Mouse (Mus musculus): ENCODE results near the gene Rreb1.

The Rreb1 gene

GRCm38 (mm10) chr13:37778147-37778593 lies at the start of gene Rreb1:
Rreb1 (plus strand) TSS chr13:37778400.
- DNase-seq (ENCODE audit: low spot score in 2 of 2) = peak; percentile 20 to 21

- DNase-seq (ENCODE audit: low spot score in 2 of 2) = no peak
Measured at GRCm38 (mm10) chr13:37728551-37728950, 49.6 kb upstream of the Rreb1 start.

GRCm38 (mm10) chr13:37731914-37732693 lies 46.1 kb upstream of the Rreb1 start:
- DNase-seq (ENCODE audit: low spot score in 2 of 2) = no peak

- no peak for DNase-seq (ENCODE audit: low spot score in 2 of 2)
Measured at GRCm38 (mm10) chr13:37734501-37734900, 43.7 kb upstream of the Rreb1 start.

- no peak for DNase-seq (ENCODE audit: low spot score in 2 of 2)
Measured at GRCm38 (mm10) chr13:37740111-37740510, 38.1 kb upstream of the Rreb1 start.

GRCm38 (mm10) chr13:37740752-37741151 lies 37.4 kb upstream of the Rreb1 start:
- no peak for DNase-seq (ENCODE audit: low spot score in 2 of 2)

GRCm38 (mm10) chr13:37742248-37742647 lies 36.0 kb upstream of the Rreb1 start:
- DNase-seq (ENCODE audit: low spot score in 2 of 2) = no peak

- no peak for DNase-seq (ENCODE audit: low spot score in 2 of 2)
Measured at GRCm38 (mm10) chr13:37747504-37747903, 30.7 kb upstream of the Rreb1 start.

GRCm38 (mm10) chr13:37749485-37749884 lies 28.7 kb upstream of the Rreb1 start:
- peak in 1 of 2 experiments; percentile 7 for DNase-seq (ENCODE audit: low spot score in 2 of 2)

- DNase-seq (ENCODE audit: low spot score in 2 of 2) = peak; percentile 4 to 8
Measured at GRCm38 (mm10) chr13:37751154-37751950, 26.8 kb upstream of the Rreb1 start.

GRCm38 (mm10) chr13:37759341-37760012 lies 18.7 kb upstream of the Rreb1 start:
- no peak for DNase-seq (ENCODE audit: low spot score in 2 of 2)

- no peak for DNase-seq (ENCODE audit: low spot score in 2 of 2)
Measured at GRCm38 (mm10) chr13:37760013-37760342, 18.2 kb upstream of the Rreb1 start.

- DNase-seq (ENCODE audit: low spot score in 2 of 2) = no peak
Measured at GRCm38 (mm10) chr13:37760373-37760772, 17.8 kb upstream of the Rreb1 start.

GRCm38 (mm10) chr13:37760957-37761941 lies 17.0 kb upstream of the Rreb1 start:
- DNase-seq (ENCODE audit: low spot score in 2 of 2) = no peak

GRCm38 (mm10) chr13:37763800-37764407 lies 14.3 kb upstream of the Rreb1 start:
- no peak for DNase-seq (ENCODE audit: low spot score in 2 of 2)

GRCm38 (mm10) chr13:37769777-37770176 lies 8.4 kb upstream of the Rreb1 start:
- no peak for DNase-seq (ENCODE audit: low spot score in 2 of 2)

- DNase-seq (ENCODE audit: low spot score in 2 of 2) = no peak
Measured at GRCm38 (mm10) chr13:37773476-37773875, 4.7 kb upstream of the Rreb1 start.

- no peak for DNase-seq (ENCODE audit: low spot score in 2 of 2)
Measured at GRCm38 (mm10) chr13:37776675-37777074, 1.5 kb upstream of the Rreb1 start.

- DNase-seq (ENCODE audit: low spot score in 2 of 2) = no peak
Measured at GRCm38 (mm10) chr13:37777351-37778146, 651 bp upstream of the Rreb1 start.
